Comparison of ENCODE assay signal across 1 mouse cellular context in the genomic region with DNA sequence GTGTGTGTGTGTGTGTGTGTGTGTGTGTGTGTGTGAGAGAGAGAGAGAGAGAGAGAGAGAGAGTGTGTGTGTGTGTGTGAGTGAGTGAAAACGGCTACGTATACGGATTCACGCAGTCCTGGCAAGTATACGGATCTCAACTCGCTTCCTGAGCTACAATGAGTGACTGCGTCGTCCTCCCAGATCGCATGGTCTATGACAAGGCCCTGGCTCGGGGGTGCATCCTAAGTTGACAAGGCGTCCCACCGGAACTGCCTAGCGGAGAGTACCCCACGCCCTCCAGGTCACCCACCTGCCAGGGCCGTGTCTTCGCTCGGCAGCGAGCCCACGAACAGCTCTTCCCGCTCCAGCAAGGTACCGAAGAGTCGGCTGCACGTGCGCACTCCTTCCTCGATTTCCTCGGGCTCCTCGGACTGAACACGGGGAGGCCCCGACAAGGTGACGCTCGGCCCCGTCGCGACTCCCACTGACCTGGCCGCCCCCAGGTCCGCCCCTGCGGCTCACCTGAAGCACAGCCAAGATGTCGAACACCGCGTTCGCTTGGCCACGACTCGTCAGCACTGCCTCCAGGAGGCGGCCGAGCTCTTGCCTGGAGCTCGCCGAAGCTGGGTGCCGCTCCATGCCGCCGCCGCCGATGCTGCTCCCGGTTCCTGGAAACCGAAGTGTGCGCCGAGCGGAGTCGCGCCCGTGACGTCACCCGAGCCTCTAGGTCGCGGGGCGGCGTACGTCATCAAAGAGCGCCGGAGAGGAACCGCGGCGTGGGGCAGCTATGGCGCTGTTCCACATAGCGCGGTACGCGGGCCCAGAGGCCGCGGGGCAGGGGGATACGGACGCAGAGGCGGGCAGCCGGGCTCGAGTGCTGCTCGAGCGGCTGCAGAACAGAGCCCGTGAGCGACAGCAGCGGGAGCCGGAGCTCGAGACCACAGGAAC.
A peak's percentile ranks its signal among the peaks of the same experiment; 100 is the strongest.
TF ChIP-seq lines count a peak whose summit lies in the region.

TSS of gene Noc4l (minus strand) at position 699 of the 930 bp plus-strand sequence.
TSS of gene Ddx51 (plus strand) at position 733 of the 930 bp plus-strand sequence.

TF ChIP-seq in CH12.LX, 34 proteins besides CTCF, POLR2A, EP300 and RAD21 (continued from another document):
- TF ChIP-seq TCF12 (IDR thresholded peaks at IDR 0.05; ENCODE audit: low read depth, low read length) = peak; percentile 86
- TF ChIP-seq KAT2A (IDR thresholded peaks at IDR 0.05; ENCODE audit: insufficient replicate concordance, low read length) = peak; percentile 80; the same call in 1 of the 2 replicates
- TF ChIP-seq MAFK (IDR thresholded peaks at IDR 0.05; ENCODE audit: insufficient replicate concordance, low read length) = no peak
- TF ChIP-seq BHLHE40 (IDR thresholded peaks at IDR 0.05; ENCODE audit: low read depth, low read length) = peak; percentile 29; the same call in 1 of the 2 replicates
- TF ChIP-seq TBP (conservative IDR thresholded peaks at IDR 0.05; ENCODE audit: low read depth, low read length) = 0 out of 2 replicates have a peak, but pooled peaks have one; percentile 38
- no peak for TF ChIP-seq E2F4 (IDR thresholded peaks at IDR 0.05; ENCODE audit: insufficient replicate concordance, low read depth, low read length)
- TF ChIP-seq MXI1 (IDR thresholded peaks at IDR 0.05; ENCODE audit: low read depth, low read length) = peak; percentile 99
- TF ChIP-seq MAX (IDR thresholded peaks at IDR 0.05; ENCODE audit: low read length) = peak; percentile 85
- TF ChIP-seq NRF1 (IDR thresholded peaks at IDR 0.05; ENCODE audit: low read depth, low read length) = peak; percentile 57
- peak; percentile 85 for TF ChIP-seq POLR2AphosphoS2 (IDR thresholded peaks at IDR 0.05; ENCODE audit: low read depth, low read length)
- no peak for TF ChIP-seq UBTF (IDR thresholded peaks at IDR 0.05; ENCODE audit: low read depth, low read length)
- TF ChIP-seq ETS1 (conservative IDR thresholded peaks at IDR 0.05; ENCODE audit: low read depth, low read length) = 0 out of 2 replicates have a peak, but pooled peaks have one; percentile 10
- TF ChIP-seq IRF4 (IDR thresholded peaks at IDR 0.05; ENCODE audit: low read depth, low read length) = peak; percentile 87
- peak; percentile 93 for TF ChIP-seq ELF1 (IDR thresholded peaks at IDR 0.05; ENCODE audit: low read depth, low read length)
- 0 out of 2 replicates have a peak, but pooled peaks have one; percentile 36 for TF ChIP-seq RCOR1 (conservative IDR thresholded peaks at IDR 0.05; ENCODE audit: low read depth, low read length)
- no peak for TF ChIP-seq SMC3 (IDR thresholded peaks at IDR 0.05; ENCODE audit: low read depth, low read length)
- TF ChIP-seq ZC3H11A (IDR thresholded peaks at IDR 0.05; ENCODE audit: low read depth, low read length) = no peak
- TF ChIP-seq ZKSCAN1 (IDR thresholded peaks at IDR 0.05; ENCODE audit: borderline replicate concordance, low read depth, low read length) = no peak; the same call in 1 of the 2 replicates
- peak; percentile 98 for TF ChIP-seq SIN3A (IDR thresholded peaks at IDR 0.05; ENCODE audit: low read length)
- no peak for TF ChIP-seq JUND (conservative IDR thresholded peaks at IDR 0.05; ENCODE audit: low read depth, low read length)
- TF ChIP-seq NELFE (IDR thresholded peaks at IDR 0.05; ENCODE audit: low read depth, low read length) = no peak; the same call in none of the 2 replicates
- 0 out of 2 replicates have a peak, but pooled peaks have one; percentile 37 for TF ChIP-seq CHD2 (IDR thresholded peaks at IDR 0.05; ENCODE audit: low read length)
- TF ChIP-seq MAZ (IDR thresholded peaks at IDR 0.05; ENCODE audit: low read depth, low read length) = peak; percentile 71
- TF ChIP-seq MEF2A (IDR thresholded peaks at IDR 0.05; ENCODE audit: borderline replicate concordance, low read depth, low read length) = peak; percentile 74
- no peak for TF ChIP-seq ZNF384 (IDR thresholded peaks at IDR 0.05; ENCODE audit: low read depth, low read length)
- TF ChIP-seq ZMIZ1 (IDR thresholded peaks at IDR 0.05; ENCODE audit: low read depth, low read length) = peak; percentile 76
- TF ChIP-seq MYC (IDR thresholded peaks at IDR 0.05; ENCODE audit: low read depth, low read length) = peak; percentile 82; the same call in 1 of the 2 replicates
